Mouse (Mus musculus) bone marrow macrophage, adult 2 months (primary cell): Measurements from ENCODE around the gene Gimap4.

Experiments used
- CTCF ChIP-seq: IDR thresholded peaks from 2 replicates; pipeline ENCODE4 v1.5.1; 2012; ENCODE audit warnings: low read depth, mild to moderate bottlenecking, low read length, moderate library complexity
- POLR2A ChIP-seq: IDR thresholded peaks from 2 replicates; pipeline ENCODE4 v1.6.1; 2012; ENCODE audit warnings: mild to moderate bottlenecking, low read depth, low read length, borderline replicate concordance

DNA sequence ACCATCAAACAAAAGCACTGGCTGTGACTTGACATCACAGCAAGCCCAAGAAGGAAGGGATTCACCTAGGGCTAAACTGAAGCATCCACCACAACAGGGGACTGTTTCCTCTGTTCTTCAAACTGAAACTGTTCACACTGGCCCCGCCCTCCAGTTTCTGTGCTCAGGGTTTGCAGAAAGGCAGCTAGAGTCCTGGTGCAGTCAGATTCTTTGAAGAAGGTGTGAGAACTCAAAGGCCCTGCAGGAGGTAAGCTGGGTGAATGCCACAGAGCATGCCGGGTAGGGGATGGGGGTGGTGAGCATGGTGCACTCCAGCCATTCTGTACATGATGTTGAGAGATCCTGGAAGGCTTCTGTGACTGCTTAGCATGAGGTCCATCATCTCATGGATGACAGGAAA is 34.1 kb downstream of the Gimap4 start, which contains the start of the genes Gm28053 and Gimap7:
- TF ChIP-seq CTCF: no peak
- TF ChIP-seq POLR2A: no peak
